Mouse (Mus musculus) limb, embryonic 11.5 days (tissue): ENCODE data around the gene Gm11213. TPM values are rescaled to one million over a fixed set of nuclear protein-coding genes. Genes with fewer than 3 reads are reported as not detected.

Source experiments
- ATAC-seq: fragments of 200-750 bp; cut with Nextera tagmentation; 2 replicates; pipeline ENCODE4 v1.8.0; 2017; ENCODE audit warnings: low read depth; ENCODE audit not compliant: insufficient number of reproducible peaks, low FRiP score, low TSS enrichment
- DNase-seq: peaks from one replicate; pipeline ENCODE4 v3.0.0-alpha.2; 2015; ENCODE audit warnings: low spot score
- H3K27ac ChIP-seq: fragments of 300-500 bp; sonication (generic); replicated peaks from 2 replicates; pipeline ENCODE4 v1.5.1; 2014; ENCODE audit warnings: low read depth, mild to moderate bottlenecking, low read length
- H3K27me3 ChIP-seq: fragments of 300-500 bp; sonication (generic); 2 replicates; pipeline ENCODE4 v1.6.1; 2014; ENCODE audit warnings: mild to moderate bottlenecking, low read length, mixed read lengths; ENCODE audit not compliant: control insufficient read depth, insufficient read depth
- H3K36me3 ChIP-seq: fragments of 300-500 bp; sonication (generic); 2 replicates; pipeline ENCODE4 v1.6.1; 2014; ENCODE audit warnings: mild to moderate bottlenecking, low read length, moderate library complexity, mixed read lengths; ENCODE audit not compliant: control insufficient read depth, insufficient read depth
- H3K4me1 ChIP-seq: fragments of 300-500 bp; sonication (generic); 2 replicates; pipeline ENCODE4 v1.6.1; 2014; ENCODE audit warnings: low read length, mixed read lengths; ENCODE audit not compliant: control insufficient read depth, insufficient read depth
- H3K4me2 ChIP-seq: fragments of 300-500 bp; sonication (generic); 2 replicates; pipeline ENCODE4 v1.6.1; 2014; ENCODE audit warnings: low read depth, mild to moderate bottlenecking, moderate library complexity; ENCODE audit not compliant: severe bottlenecking
- H3K4me3 ChIP-seq: fragments of 300-500 bp; sonication (generic); 2 replicates; pipeline ENCODE4 v1.5.1; 2014; ENCODE audit warnings: low read depth, low read length
- H3K9ac ChIP-seq: fragments of 300-500 bp; sonication (generic); 2 replicates; pipeline ENCODE4 v1.6.1; 2014; ENCODE audit warnings: mild to moderate bottlenecking, low read length
- H3K9me3 ChIP-seq: fragments of 300-500 bp; sonication (generic); 2 replicates; pipeline ENCODE4 v1.6.1; 2016; ENCODE audit warnings: low read length; ENCODE audit not compliant: control insufficient read depth
- WGBS: fragments of 180-500 bp; shearing (Covaris S2); extraction: QIAGEN DNeasy Blood & Tissue Kit; methylation state at CpG from one replicate; pipeline ENCODE4 v1.1.7; 2014; 5-methylcytosine and 5-hydroxymethylcytosine counted together
- polyA plus RNA-seq: library from polyadenylated mRNA; unstranded; fragments of >200 nt; fragmentation: Nextera tagmentation; extraction: Ambion mirVana; gene quantifications from 2 replicates; pipeline ENCODE4 v1.2.1, GENCODE M21; 2014

The Gm11213 gene
- polyA plus RNA-seq, 1 experiment from 2014 or later = not detected

- ATAC-seq (peak; percentile 79), DNase-seq (peak; percentile 84)
- Histone ChIP-seq H3K4me1 (peaks cover 20% of the 10 kb centered on the region), H3K4me3 (peak within 1 kb of the TSS; percentile 45), H3K27me3 (no peaks in the 10 kb centered on the region), H3K27ac (0 out of 2 replicates have a peak within 1 kb of the TSS, but pooled peaks have one; percentile 23), H3K4me2 (peak within 1 kb of the TSS; percentile 53), H3K9me3 (no peaks in the 10 kb centered on the region), H3K36me3 (no peaks in the 10 kb centered on the region; the same call in 1 of the 2 replicates), H3K9ac (peak within 1 kb of the TSS; percentile 83)
- under 1% methylated on average over 62 of the region's 81 CpGs for WGBS
Measured at GRCm38 (mm10) chr4:63558407-63559081, 46.5 kb downstream of the Gm11213 start, which contains the start of gene Tmem268. Gene Tmem268, plus strand, starts transcription at chr4:63558781.

- H3K36me3 ChIP-seq = no peaks in the 10 kb centered on the region; the same call in 1 of the 2 replicates
- peaks cover 20% of the 10 kb centered on the region for H3K4me1 ChIP-seq
- WGBS = 32% methylated on average over 16 of the region's 16 CpGs
- 0 out of 2 replicates have a peak overlapping the region, but pooled peaks have one; percentile 12 for H3K27ac ChIP-seq
- H3K27me3 ChIP-seq = no peaks in the 10 kb centered on the region
- H3K9ac ChIP-seq = no peak overlapping the region; the same call in 1 of the 2 replicates
- H3K4me2 ChIP-seq = no peak overlapping the region
- H3K9me3 ChIP-seq = no peaks in the 10 kb centered on the region
- peak; percentile 29 for DNase-seq
- no peak for ATAC-seq
- H3K4me3 ChIP-seq = no peak overlapping the region
Measured at GRCm38 (mm10) chr4:63557124-63558059, 47.7 kb downstream of the Gm11213 start.

- no peak overlapping the region for H3K4me2 ChIP-seq
- H3K27me3 ChIP-seq = no peaks in the 10 kb centered on the region
- H3K4me1 ChIP-seq = peaks cover 20% of the 10 kb centered on the region
- WGBS = 68% methylated on average over 5 of the region's 5 CpGs
- no peak overlapping the region for H3K27ac ChIP-seq
- H3K9ac ChIP-seq = no peak overlapping the region
- no peaks in the 10 kb centered on the region for H3K9me3 ChIP-seq
- no peak for DNase-seq
- H3K4me3 ChIP-seq = no peak overlapping the region
- ATAC-seq = no peak
- peaks cover 3% of the 10 kb centered on the region; the same call in 1 of the 2 replicates for H3K36me3 ChIP-seq
Measured at GRCm38 (mm10) chr4:63556665-63557064, 48.4 kb downstream of the Gm11213 start.

- H3K9me3 ChIP-seq = no peaks in the 10 kb centered on the region
- peaks cover 12% of the 10 kb centered on the region for H3K4me1 ChIP-seq
- H3K4me3 ChIP-seq = no peak overlapping the region
- peaks cover 10% of the 10 kb centered on the region for H3K36me3 ChIP-seq
- ATAC-seq (no peak), DNase-seq (no peak)
- H3K9ac ChIP-seq = no peak overlapping the region
- no peak overlapping the region for H3K27ac ChIP-seq
- no peaks in the 10 kb centered on the region for H3K27me3 ChIP-seq
- 96% methylated on average over 2 of the region's 2 CpGs for WGBS
- H3K4me2 ChIP-seq = no peak overlapping the region
Measured at GRCm38 (mm10) chr4:63555111-63555510, 50.0 kb downstream of the Gm11213 start.

GRCm38 (mm10) chr4:63554616-63555015 is 50.4 kb downstream of the Gm11213 start:
- ATAC-seq = no peak
- H3K4me2 ChIP-seq = no peak overlapping the region
- no peaks in the 10 kb centered on the region for H3K27me3 ChIP-seq
- H3K9ac ChIP-seq = no peak overlapping the region
- no peak for DNase-seq
- H3K27ac ChIP-seq = no peak overlapping the region
- no peak overlapping the region for H3K4me3 ChIP-seq
- 80% methylated on average over 3 of the region's 3 CpGs for WGBS
- H3K4me1 ChIP-seq = peaks cover 10% of the 10 kb centered on the region
- no peaks in the 10 kb centered on the region for H3K9me3 ChIP-seq
- H3K36me3 ChIP-seq = peaks cover 11% of the 10 kb centered on the region

- Histone ChIP-seq H3K9me3 (no peaks in the 10 kb centered on the region), H3K4me2 (no peak overlapping the region), H3K4me3 (no peak overlapping the region), H3K4me1 (peaks cover 6% of the 10 kb centered on the region; the same call in 1 of the 2 replicates), H3K27ac (no peak overlapping the region), H3K36me3 (peaks cover 17% of the 10 kb centered on the region), H3K27me3 (no peaks in the 10 kb centered on the region), H3K9ac (no peak overlapping the region)
- no peak for DNase-seq
- 81% methylated on average over 4 of the region's 4 CpGs for WGBS
- ATAC-seq = no peak
Measured at GRCm38 (mm10) chr4:63553789-63554576, 51.1 kb downstream of the Gm11213 start.

GRCm38 (mm10) chr4:63552865-63553264 is 52.2 kb downstream of the Gm11213 start:
- no peak overlapping the region for H3K4me3 ChIP-seq
- peaks cover 6% of the 10 kb centered on the region; the same call in 1 of the 2 replicates for H3K4me1 ChIP-seq
- H3K9ac ChIP-seq = no peak overlapping the region
- no peak overlapping the region for H3K27ac ChIP-seq
- ATAC-seq (no peak), DNase-seq (no peak)
- WGBS = 94% methylated on average over 1 of the region's 1 CpGs
- no peaks in the 10 kb centered on the region for H3K9me3 ChIP-seq
- peaks cover 19% of the 10 kb centered on the region for H3K36me3 ChIP-seq
- H3K27me3 ChIP-seq = no peaks in the 10 kb centered on the region
- no peak overlapping the region for H3K4me2 ChIP-seq

- ATAC-seq = no peak
- peaks cover 19% of the 10 kb centered on the region for H3K36me3 ChIP-seq
Measured at GRCm38 (mm10) chr4:63550908-63551307, 54.2 kb downstream of the Gm11213 start.

More at GRCm38 (mm10) chr4:63550908-63551307, 54.2 kb downstream of the Gm11213 start:
- no peaks in the 10 kb centered on the region for H3K27me3 ChIP-seq
- no peaks in the 10 kb centered on the region for H3K9me3 ChIP-seq
- no peak overlapping the region for H3K27ac ChIP-seq
- DNase-seq = no peak
- no peak overlapping the region for H3K4me2 ChIP-seq
- H3K4me1 ChIP-seq = peaks cover 8% of the 10 kb centered on the region
- H3K4me3 ChIP-seq = no peak overlapping the region
- no peak overlapping the region for H3K9ac ChIP-seq
- WGBS = 92% methylated on average over 3 of the region's 3 CpGs
